8 mouse cellular contexts compared by ENCODE assay signal in genomic region chr11:100414021-100414913, GRCm38 (mm10). TPM values are rescaled to one million over a fixed set of nuclear protein-coding genes. Genes with fewer than 3 reads are reported as not detected.
DNase-seq lines count a peak whose midpoint lies in the region; ATAC-seq and TF ChIP-seq lines count a peak whose summit lies in the region.

TSS of gene P3h4 (minus strand) at chr11:100414836.

- TF ChIP-seq POLR2A in brain, embryonic 14.5 days (IDR thresholded peaks at IDR 0.05; ENCODE audit: borderline replicate concordance, extremely low read depth, insufficient read depth, insufficient read length, poor library complexity, severe bottlenecking): peak; percentile 56
- peak; percentile 1; the same call in 1 of the 2 replicates for TF ChIP-seq POLR2A in testis, adult 2 months (IDR thresholded peaks at IDR 0.05; ENCODE audit: control insufficient read depth, low read depth, low read length)

- H3K4me3 ChIP-seq in forebrain, embryonic 11.5 days (ENCODE audit: low read depth, low read length): peak within 1 kb of the TSS; percentile 57
- peak within 1 kb of the TSS; percentile 63 for H3K4me3 ChIP-seq in heart, embryonic 15.5 days
- peak within 1 kb of the TSS; percentile 60 for H3K4me3 ChIP-seq in liver, embryonic 16.5 days (ENCODE audit: low read depth, low read length)
- H3K4me3 ChIP-seq in neural tube, embryonic 12.5 days: peak within 1 kb of the TSS; percentile 66
- peak within 1 kb of the TSS; percentile 71 for H3K4me3 ChIP-seq in testis, adult 2 months (ENCODE audit: control insufficient read depth, low read depth, low read length)

- peaks cover 13% of the 10 kb centered on the region; the same call in 1 of the 2 replicates for H3K4me1 ChIP-seq in forebrain, embryonic 11.5 days (replicated peaks; ENCODE audit: control insufficient read depth, insufficient read depth, low read length)
- peaks cover 51% of the 10 kb centered on the region for H3K4me1 ChIP-seq in heart, embryonic 15.5 days (replicated peaks)
- no peaks in the 10 kb centered on the region; the same call in 1 of the 2 replicates for H3K4me1 ChIP-seq in liver, embryonic 16.5 days (ENCODE audit: control insufficient read depth, low read depth, low read length)
- H3K4me1 ChIP-seq in neural tube, embryonic 12.5 days: peaks cover 17% of the 10 kb centered on the region
- H3K4me1 ChIP-seq in testis, adult 2 months (ENCODE audit: control insufficient read depth, insufficient read depth, low read length): peaks cover 19% of the 10 kb centered on the region

- H3K36me3 ChIP-seq in forebrain, embryonic 11.5 days (ENCODE audit: control insufficient read depth, insufficient read depth, low read length): no peaks in the 10 kb centered on the region
- peaks cover 5% of the 10 kb centered on the region for H3K36me3 ChIP-seq in heart, embryonic 15.5 days
- no peaks in the 10 kb centered on the region for H3K36me3 ChIP-seq in liver, embryonic 16.5 days (ENCODE audit: control insufficient read depth, insufficient read depth)
- no peaks in the 10 kb centered on the region for H3K36me3 ChIP-seq in neural tube, embryonic 12.5 days
- no peaks in the 10 kb centered on the region for H3K36me3 ChIP-seq in testis, adult 2 months (ENCODE audit: control insufficient read depth, insufficient read depth, low read length)

- peak within 1 kb of the TSS; percentile 10; the same call in 1 of the 2 replicates for H3K27ac ChIP-seq in forebrain, embryonic 11.5 days (ENCODE audit: low read depth, low read length)
- peak within 1 kb of the TSS; percentile 91 for H3K27ac ChIP-seq in heart, embryonic 15.5 days
- H3K27ac ChIP-seq in liver, embryonic 16.5 days (ENCODE audit: low read length): no peak within 1 kb of the TSS; the same call in 1 of the 2 replicates
- peak within 1 kb of the TSS; percentile 50; the same call in 1 of the 2 replicates for H3K27ac ChIP-seq in neural tube, embryonic 12.5 days
- H3K27ac ChIP-seq in testis, adult 2 months (ENCODE audit: control insufficient read depth, insufficient read depth, low read depth, low read length): peak within 1 kb of the TSS; percentile 44; the same call in 1 of the 2 replicates

- peak within 1 kb of the TSS; percentile 67 for H3K4me2 ChIP-seq in forebrain, embryonic 11.5 days (ENCODE audit: low read depth, low read length, severe bottlenecking)
- peak within 1 kb of the TSS; percentile 85 for H3K4me2 ChIP-seq in heart, embryonic 15.5 days
- H3K4me2 ChIP-seq in liver, embryonic 16.5 days (ENCODE audit: low read depth, low read length): peak within 1 kb of the TSS; percentile 70
- H3K4me2 ChIP-seq in neural tube, embryonic 12.5 days (replicated peaks): peak within 1 kb of the TSS; percentile 75

- peak; percentile 53 for DNase-seq in CD4-positive helper T cell, adult 2 months (ENCODE audit: low read depth, low spot score)
- DNase-seq in brain, embryonic 14.5 days (ENCODE audit: low read depth): peak; percentile 90
- peak; percentile 89 for DNase-seq in forebrain, embryonic 11.5 days (ENCODE audit: low spot score)
- DNase-seq in kidney, postnatal 10 days: peak; percentile 92

- TF ChIP-seq CTCF in brain, embryonic 14.5 days (IDR thresholded peaks at IDR 0.05; ENCODE audit: borderline replicate concordance, extremely low read depth, insufficient read depth, insufficient read length): peak; percentile 61
- peak; percentile 43; the same call in 1 of the 2 replicates for TF ChIP-seq CTCF in testis, adult 2 months (IDR thresholded peaks at IDR 0.05; ENCODE audit: control insufficient read depth, insufficient read depth, insufficient replicate concordance, low read depth, low read length)

- peak; percentile 90 for ATAC-seq in forebrain, embryonic 11.5 days (replicated peaks; ENCODE audit: low FRiP score)
- ATAC-seq in heart, embryonic 15.5 days (replicated peaks; ENCODE audit: insufficient number of reproducible peaks, insufficient read depth, low FRiP score, low read depth): peak; percentile 94
- ATAC-seq in liver, embryonic 16.5 days (ENCODE audit: low read depth): peak; percentile 83
- ATAC-seq in neural tube, embryonic 12.5 days (ENCODE audit: low FRiP score, low read depth): peak; percentile 90

- H3K27me3 ChIP-seq in forebrain, embryonic 11.5 days (ENCODE audit: control insufficient read depth, insufficient read depth, low read length): peaks cover 9% of the 10 kb centered on the region
- H3K27me3 ChIP-seq in heart, embryonic 15.5 days: no peaks in the 10 kb centered on the region
- H3K27me3 ChIP-seq in liver, embryonic 16.5 days (ENCODE audit: control insufficient read depth, insufficient read depth, low read depth, low read length): peaks cover 45% of the 10 kb centered on the region
- H3K27me3 ChIP-seq in neural tube, embryonic 12.5 days (replicated peaks): peaks cover 32% of the 10 kb centered on the region
- no peaks in the 10 kb centered on the region for H3K27me3 ChIP-seq in testis, adult 2 months (ENCODE audit: control insufficient read depth, insufficient read depth, low read length)

- WGBS in forebrain, embryonic 11.5 days: 2% methylated on average over 86 of the region's 93 CpGs
- WGBS in heart, embryonic 15.5 days: under 1% methylated on average over 93 of the region's 93 CpGs
- 4% methylated on average over 85 of the region's 93 CpGs for WGBS in liver, embryonic 16.5 days (ENCODE audit: insufficient replicate concordance)
- WGBS in neural tube, embryonic 12.5 days: 2% methylated on average over 93 of the region's 93 CpGs

- H3K9ac ChIP-seq in forebrain, embryonic 11.5 days (ENCODE audit: low read length): peak within 1 kb of the TSS; percentile 69
- H3K9ac ChIP-seq in heart, embryonic 15.5 days: peak within 1 kb of the TSS; percentile 76
- H3K9ac ChIP-seq in liver, embryonic 16.5 days (ENCODE audit: low read depth, low read length): peak within 1 kb of the TSS; percentile 45; the same call in 1 of the 2 replicates
- H3K9ac ChIP-seq in neural tube, embryonic 12.5 days: peak within 1 kb of the TSS; percentile 71

- no peaks in the 10 kb centered on the region for H3K9me3 ChIP-seq in forebrain, embryonic 11.5 days (ENCODE audit: control insufficient read depth, low read length)
- no peaks in the 10 kb centered on the region for H3K9me3 ChIP-seq in heart, embryonic 15.5 days (replicated peaks)
- no peaks in the 10 kb centered on the region for H3K9me3 ChIP-seq in liver, embryonic 16.5 days (replicated peaks; ENCODE audit: control insufficient read depth, low read length)
- H3K9me3 ChIP-seq in neural tube, embryonic 12.5 days: no peaks in the 10 kb centered on the region

RNA-seq across cellular contexts. Expression of gene P3h4, which starts in this region (rescaled TPM):
- polyA plus RNA-seq in brain, embryonic 14.5 days (2012; rRNA removed): 20.2 and 21.1 TPM in 2 replicates
- polyA plus RNA-seq in forebrain, embryonic 11.5 days (2014; fragmentation: Nextera tagmentation; extraction: Ambion mirVana): 17.8 and 18.9 TPM in 2 replicates
- 48.3 and 63.1 TPM in 2 replicates for polyA plus RNA-seq in heart, embryonic 15.5 days (2015; fragmentation: Nextera tagmentation; extraction: Ambion mirVana)
- 3.1 and 4.0 TPM in 2 replicates for polyA plus RNA-seq in liver, embryonic 16.5 days (2015; fragmentation: Nextera tagmentation; extraction: Ambion mirVana)
- 25.6 and 26.7 TPM in 2 replicates for polyA plus RNA-seq in neural tube, embryonic 12.5 days (2016; fragmentation: Nextera tagmentation; extraction: Ambion mirVana)
- 8.5 and 9.0 TPM in 2 replicates for polyA plus RNA-seq in testis, adult 2 months (2012; rRNA removed)
